Mouse (Mus musculus) adrenal gland, postnatal 25 days (tissue): ENCODE data around the gene Ptms. TPM values are rescaled to one million over a fixed set of nuclear protein-coding genes. Genes with fewer than 3 reads are reported as not detected.
"Not testable (repeated sequence)": the region's sequence is repeated elsewhere in the genome, so short reads cannot be mapped to it uniquely, and the experiment has no call there.

Experiments used
- DNase-seq: peaks from one replicate; pipeline ENCODE4 v3.0.0; 2021; ENCODE audit warnings: mixed read lengths
- total RNA-seq: library from RNA; stranded (reverse); gene quantifications from 2 replicates; pipeline ENCODE4 v1.2.3, GENCODE M21; 2021

The Ptms gene
- total RNA-seq, 1 experiment from 2014 or later = 790 TPM

GRCm38 (mm10) chr6:124904161-124904981 lies 15.5 kb downstream of the Ptms start:
- DNase-seq = peak; percentile 37

GRCm38 (mm10) chr6:124903580-124904151 lies 16.2 kb downstream of the Ptms start:
- peak; percentile 97 for DNase-seq

- DNase-seq = no peak
These were observed 18.1 kb downstream of the Ptms start for GRCm38 (mm10) chr6:124901851-124902250.

GRCm38 (mm10) chr6:124900801-124901480 lies 19.0 kb downstream of the Ptms start:
- no peak for DNase-seq

GRCm38 (mm10) chr6:124900056-124900800 lies 19.7 kb downstream of the Ptms start:
- no peak for DNase-seq

GRCm38 (mm10) chr6:124898359-124898758 lies 21.5 kb downstream of the Ptms start:
- no peak for DNase-seq

- not testable (repeated sequence) for DNase-seq
These were observed 25.8 kb downstream of the Ptms start for GRCm38 (mm10) chr6:124894113-124894512.

GRCm38 (mm10) chr6:124890997-124891396 lies 28.9 kb downstream of the Ptms start:
- no peak for DNase-seq

- DNase-seq = no peak
These were observed 31.3 kb downstream of the Ptms start for GRCm38 (mm10) chr6:124888555-124889125.

GRCm38 (mm10) chr6:124887986-124888385 lies 31.9 kb downstream of the Ptms start, which contains the start of gene Cd4:
TSS of gene Cd4 (minus strand) at chr6:124888221.
- no peak for DNase-seq

GRCm38 (mm10) chr6:124885956-124886381 lies 33.9 kb downstream of the Ptms start:
- no peak for DNase-seq

GRCm38 (mm10) chr6:124884714-124885500 lies 35.0 kb downstream of the Ptms start:
- DNase-seq = no peak

GRCm38 (mm10) chr6:124883351-124883750 lies 36.6 kb downstream of the Ptms start:
- DNase-seq = no peak

GRCm38 (mm10) chr6:124881821-124882220 lies 38.1 kb downstream of the Ptms start:
- DNase-seq = no peak

GRCm38 (mm10) chr6:124879390-124879789 lies 40.5 kb downstream of the Ptms start:
- DNase-seq = no peak

- DNase-seq = no peak
These were observed 45.6 kb downstream of the Ptms start for GRCm38 (mm10) chr6:124874348-124874747.

- DNase-seq = no peak
These were observed 53.3 kb downstream of the Ptms start for GRCm38 (mm10) chr6:124866560-124866959.

GRCm38 (mm10) chr6:124865766-124866362 lies 54.0 kb downstream of the Ptms start:
- DNase-seq = no peak
